12 mouse cellular contexts compared by ENCODE assay signal in the genomic region with DNA sequence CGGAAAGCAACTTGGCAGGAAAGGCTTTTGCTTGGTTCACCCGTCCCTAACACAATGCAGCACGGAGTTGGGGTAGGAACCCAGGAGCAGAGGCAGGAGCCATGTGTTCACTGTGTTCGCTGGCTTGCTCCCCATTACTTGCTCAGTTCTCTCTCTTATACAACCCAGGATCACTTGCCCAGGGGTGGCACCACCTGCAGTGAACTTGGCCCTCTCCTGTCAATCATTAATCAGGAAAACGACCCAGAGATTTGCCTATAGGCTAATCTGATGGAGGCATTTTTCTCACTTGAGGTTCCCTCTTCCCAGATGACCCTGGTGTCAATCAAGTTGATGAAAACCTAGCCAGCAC.
DNase-seq lines count a peak whose midpoint lies in the region; ATAC-seq and TF ChIP-seq lines count a peak whose summit lies in the region.
"Had no signal": no experiment of that assay in that cellular context is flagged by ENCODE, and none has a peak within 500 bp of the region (broad histone marks: within the 10 kb centered on the region; RNA-seq: fewer than 3 reads in every experiment).

No protein-coding gene starts in this region.

- no peak overlapping the region for H3K27ac ChIP-seq in heart, embryonic 10.5 days
- peak overlapping the region; percentile 81 for H3K27ac ChIP-seq in intestine, embryonic 16.5 days (ENCODE audit: low read length)
- peak overlapping the region; percentile 74; the same call in 1 of the 2 replicates for H3K27ac ChIP-seq in liver, postnatal 0 days (ENCODE audit: low read depth)
- H3K27ac ChIP-seq: embryonic facial prominence, embryonic 10.5 days; hindbrain, embryonic 15.5 days; lung, embryonic 15.5 days had no signal

- 56% methylated on average over 5 of the region's 5 CpGs for WGBS in heart, embryonic 10.5 days
- WGBS in intestine, embryonic 16.5 days = 54% methylated on average over 5 of the region's 5 CpGs
- WGBS in liver, postnatal 0 days (ENCODE audit: insufficient replicate concordance) = 40% methylated on average over 5 of the region's 5 CpGs

- no peak overlapping the region for H3K4me3 ChIP-seq in heart, embryonic 10.5 days
- H3K4me3 ChIP-seq in intestine, embryonic 16.5 days (ENCODE audit: low read length) = peak overlapping the region; percentile 8
- H3K4me3 ChIP-seq in liver, postnatal 0 days (ENCODE audit: low read depth, low read length) = peak overlapping the region; percentile 27
- H3K4me3 ChIP-seq: embryonic facial prominence, embryonic 10.5 days; hindbrain, embryonic 15.5 days; lung, embryonic 15.5 days had no signal

- H3K9me3 ChIP-seq in heart, embryonic 10.5 days = no peaks in the 10 kb centered on the region
- no peaks in the 10 kb centered on the region for H3K9me3 ChIP-seq in intestine, embryonic 16.5 days (ENCODE audit: control insufficient read depth, low read length)
- H3K9me3 ChIP-seq in liver, postnatal 0 days (ENCODE audit: low read length) = no peaks in the 10 kb centered on the region
- H3K9me3 ChIP-seq: embryonic facial prominence, embryonic 10.5 days; hindbrain, embryonic 15.5 days; lung, embryonic 15.5 days had no signal

- no peak for TF ChIP-seq CTCF in liver, postnatal 0 days (IDR thresholded peaks at IDR 0.05; ENCODE audit: low read depth)

- H3K4me1 ChIP-seq in heart, embryonic 10.5 days = peaks cover 9% of the 10 kb centered on the region; the same call in 1 of the 2 replicates
- H3K4me1 ChIP-seq in intestine, embryonic 16.5 days (ENCODE audit: control insufficient read depth, insufficient read depth, low read length) = peaks cover 22% of the 10 kb centered on the region
- H3K4me1 ChIP-seq in liver, postnatal 0 days (ENCODE audit: insufficient read depth) = peaks cover 23% of the 10 kb centered on the region

- no peaks in the 10 kb centered on the region for H3K36me3 ChIP-seq in heart, embryonic 10.5 days
- no peaks in the 10 kb centered on the region for H3K36me3 ChIP-seq in intestine, embryonic 16.5 days (ENCODE audit: control insufficient read depth, insufficient read depth, low read length)
- no peaks in the 10 kb centered on the region for H3K36me3 ChIP-seq in liver, postnatal 0 days (replicated peaks; ENCODE audit: insufficient read depth, low read length)
- H3K36me3 ChIP-seq: embryonic facial prominence, embryonic 10.5 days; hindbrain, embryonic 15.5 days; lung, embryonic 15.5 days had no signal

- no peak for TF ChIP-seq EP300 in liver, postnatal 0 days (IDR thresholded peaks at IDR 0.05; ENCODE audit: low read depth)

- 0 out of 2 replicates have a peak overlapping the region, but pooled peaks have one; percentile 23 for H3K9ac ChIP-seq in intestine, embryonic 16.5 days (ENCODE audit: low read depth, low read length)
- H3K9ac ChIP-seq in liver, postnatal 0 days (replicated peaks) = no peak overlapping the region
- H3K9ac ChIP-seq: hindbrain, embryonic 15.5 days; lung, embryonic 15.5 days had no signal

- H3K27me3 ChIP-seq in heart, embryonic 10.5 days (ENCODE audit: insufficient read depth, poor library complexity, severe bottlenecking) = no peaks in the 10 kb centered on the region; the same call in 1 of the 2 replicates
- no peaks in the 10 kb centered on the region for H3K27me3 ChIP-seq in intestine, embryonic 16.5 days (replicated peaks; ENCODE audit: control insufficient read depth, insufficient read depth, low read length)
- no peaks in the 10 kb centered on the region for H3K27me3 ChIP-seq in liver, postnatal 0 days (ENCODE audit: insufficient read depth, low read length)
- H3K27me3 ChIP-seq: hindbrain, embryonic 15.5 days; lung, embryonic 15.5 days had no signal

- peak; percentile 35 for DNase-seq in heart, embryonic 10.5 days (ENCODE audit: low spot score)
- no peak for DNase-seq in heart, adult 9 months (ENCODE audit: low spot score in 2 of 2)
- peak; percentile 62 for DNase-seq in kidney, postnatal 14 days
- peak; percentile 42 for DNase-seq in liver, postnatal 0 days
- DNase-seq in c-Kit-positive CD71-positive TER-119-positive erythroid progenitor cells, embryonic 14.5 days (ENCODE audit: low spot score) = no peak
- no peak for DNase-seq in embryo, embryonic 9.5 days (ENCODE audit: extremely low spot score)
- DNase-seq in lung, postnatal 25 days (ENCODE audit: low spot score) = no peak
- DNase-seq: cerebellum, adult 9-11 months had no signal

- H3K4me2 ChIP-seq in intestine, embryonic 16.5 days (ENCODE audit: low read depth, low read length) = peak overlapping the region; percentile 44
- peak overlapping the region; percentile 68 for H3K4me2 ChIP-seq in liver, postnatal 0 days (ENCODE audit: low read depth, low read length)
- H3K4me2 ChIP-seq: hindbrain, embryonic 15.5 days; lung, embryonic 15.5 days had no signal

- peak; percentile 91 for ATAC-seq in intestine, embryonic 16.5 days
- peak; percentile 87 for ATAC-seq in liver, postnatal 0 days

Comparison
In these comparisons a context has a peak if more than half of its experiments do, and no peak if none do; other contexts are left out.
1. DNase-seq: peak in heart, embryonic 10.5 days (single experiment), kidney, postnatal 14 days (single experiment) and liver, postnatal 0 days (single experiment); none in heart, adult 9 months (0 of 2), c-Kit-positive CD71-positive TER-119-positive erythroid progenitor cells, embryonic 14.5 days (single experiment), embryo, embryonic 9.5 days (single experiment) and lung, postnatal 25 days (single experiment).